Mouse (Mus musculus) thymus, postnatal 0 days (tissue): ENCODE results near the gene Eepd1. TPM values are rescaled to one million over a fixed set of nuclear protein-coding genes. Genes with fewer than 3 reads are reported as not detected.
"Not testable (repeated sequence)": the region's sequence is repeated elsewhere in the genome, so short reads cannot be mapped to it uniquely, and the experiment has no call there.

Experiments used
- DNase-seq: peaks from one replicate; pipeline ENCODE4 v3.0.0-alpha.2; 2015; ENCODE audit warnings: low spot score
- polyA plus RNA-seq: library from polyadenylated mRNA; unstranded; fragments of >200 nt; fragmentation: Nextera tagmentation; extraction: Ambion mirVana; gene quantifications from 2 replicates; pipeline ENCODE4 v1.2.1, GENCODE M21; 2015

Eepd1 gene
- 4.7 and 4.9 TPM in 2 replicates for polyA plus RNA-seq

DNA sequence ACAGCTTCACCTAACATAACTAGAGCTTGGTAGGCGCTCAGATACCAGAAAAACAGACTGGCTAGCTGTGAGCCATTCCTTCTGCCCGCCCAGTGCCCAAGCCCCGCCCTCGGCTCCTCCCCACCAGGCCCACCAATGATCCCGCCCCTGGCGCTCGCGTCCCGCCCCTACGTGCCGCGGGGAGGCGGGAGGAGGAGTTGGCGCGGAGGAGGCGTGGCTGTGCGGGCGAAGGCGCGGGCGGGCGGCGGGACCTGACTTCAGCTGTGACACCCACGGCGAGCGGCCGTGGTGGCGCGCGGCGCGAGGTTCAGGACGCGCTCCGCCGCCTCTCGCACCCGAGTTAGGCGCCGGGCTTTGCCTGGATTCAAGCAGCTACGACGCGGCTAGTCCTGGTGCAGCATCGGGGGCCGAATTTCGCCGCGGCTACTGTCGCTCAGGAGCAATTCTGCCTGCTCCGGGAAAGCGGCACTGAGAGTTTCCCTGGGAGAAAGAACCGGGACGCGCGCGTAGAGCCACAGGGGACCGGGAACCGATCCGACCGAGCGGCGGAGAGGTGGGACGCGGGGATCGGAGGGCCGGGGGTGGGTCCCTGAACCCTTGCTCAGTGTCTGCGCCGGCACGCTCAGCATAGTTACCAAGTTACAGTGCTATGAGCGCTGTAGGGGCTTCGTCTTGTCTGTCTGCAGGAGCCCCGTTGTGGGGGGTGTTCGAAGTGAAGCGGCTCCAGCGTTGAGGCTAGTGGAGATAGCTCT is at the start of gene Eepd1:
Eepd1 (plus strand) TSS at position 204 of the 752 bp plus-strand sequence.
- DNase-seq: peak; percentile 94

DNA sequence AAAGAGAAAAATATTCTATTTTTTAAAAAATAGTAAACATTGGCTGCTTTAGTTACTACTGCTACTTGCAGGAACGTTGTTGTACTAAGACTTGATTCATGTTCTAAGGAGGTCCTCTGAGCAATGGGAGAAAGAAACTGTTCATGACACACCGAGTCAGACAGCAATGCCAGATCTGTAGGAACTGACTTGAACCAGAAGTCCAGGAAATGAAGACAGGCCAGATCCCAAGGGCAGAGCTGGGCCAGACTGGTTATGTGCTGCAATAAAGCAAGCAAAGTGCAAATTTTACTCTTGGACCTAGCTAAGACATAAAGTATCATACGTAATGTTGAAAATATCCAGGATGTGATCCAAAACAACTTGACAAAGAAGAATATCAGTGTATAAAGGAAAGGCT is 42.5 kb upstream of the Eepd1 start:
- DNase-seq: no peak

DNA sequence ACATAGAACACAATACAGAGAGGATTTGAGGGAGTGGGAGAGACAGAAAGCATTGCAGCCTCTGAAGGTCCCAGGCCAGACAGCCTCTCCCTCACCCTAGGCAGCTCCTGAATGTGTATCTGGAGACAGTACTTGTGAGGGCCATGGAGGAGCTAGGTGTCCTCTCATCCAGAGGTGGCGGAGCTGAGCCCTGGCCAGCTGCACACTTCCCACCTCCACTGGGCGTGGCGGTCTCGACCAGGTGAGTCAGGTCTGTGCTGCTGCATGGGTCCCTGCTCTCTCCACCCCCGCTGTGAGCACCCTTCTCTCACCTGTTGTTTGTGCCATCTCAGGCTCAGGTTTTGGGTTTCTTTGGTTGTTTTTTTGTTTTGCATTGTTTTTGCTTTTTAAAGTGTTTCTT is 41.3 kb upstream of the Eepd1 start:
- DNase-seq: not testable (repeated sequence)

DNA sequence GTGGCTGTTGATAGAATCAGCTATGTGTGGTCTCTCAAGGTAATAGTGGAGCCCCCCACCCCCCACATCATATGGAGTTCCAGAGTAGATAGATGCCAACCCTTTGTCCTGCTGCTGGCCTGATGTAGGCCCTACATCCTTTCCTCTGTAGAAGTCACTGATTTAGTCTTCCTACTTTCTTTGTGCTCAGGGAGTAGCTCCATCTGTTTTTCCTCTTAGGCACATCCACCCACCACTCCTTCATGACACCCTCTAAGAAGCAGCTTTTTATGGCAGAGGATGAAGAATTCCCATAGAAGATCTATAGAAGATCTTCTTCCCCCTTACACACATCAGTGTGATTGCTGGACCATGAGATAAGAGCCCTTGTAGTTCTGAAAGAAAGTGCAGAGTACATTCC is 39.3 kb upstream of the Eepd1 start:
- DNase-seq: no peak

DNA sequence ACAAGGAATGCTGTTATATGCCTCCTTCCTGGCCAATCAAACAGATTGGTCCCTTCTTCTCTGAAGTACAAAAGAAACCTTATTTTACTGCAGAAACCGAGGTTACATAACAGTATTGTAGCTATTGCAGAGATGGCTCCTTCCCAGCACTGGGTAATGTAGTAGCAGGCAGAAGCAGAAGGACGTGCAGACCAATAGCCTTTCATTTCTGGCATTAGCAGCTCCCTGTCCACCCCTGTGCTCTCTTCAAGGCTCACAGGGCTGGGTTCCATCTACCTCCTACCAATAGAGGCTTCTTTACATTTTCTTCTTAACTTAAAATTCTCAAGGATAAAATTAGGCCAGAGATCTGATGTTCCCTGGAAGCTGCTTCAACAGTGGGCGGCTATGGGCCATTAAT is 38.3 kb upstream of the Eepd1 start:
- DNase-seq: no peak

DNA sequence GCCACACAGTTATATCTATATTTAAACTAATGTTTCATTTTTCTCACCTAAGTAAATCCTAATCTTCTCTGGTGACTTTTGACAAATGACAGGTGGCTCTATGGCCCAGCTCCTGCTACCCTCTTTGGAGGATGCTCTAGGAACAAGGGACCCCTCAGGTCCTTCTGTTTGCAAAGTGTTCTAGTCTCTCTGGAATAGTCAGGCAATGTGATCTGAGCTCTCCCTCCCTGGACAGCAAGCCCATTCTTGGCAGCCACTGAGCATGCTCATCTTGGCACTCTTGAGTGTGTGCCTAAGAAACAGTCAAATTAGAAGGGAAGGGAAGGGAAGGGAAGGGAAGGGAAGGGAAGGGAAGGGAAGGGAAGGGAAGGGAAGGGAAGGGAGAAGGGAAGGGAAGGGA is 37.8 kb upstream of the Eepd1 start:
- no peak for DNase-seq

DNA sequence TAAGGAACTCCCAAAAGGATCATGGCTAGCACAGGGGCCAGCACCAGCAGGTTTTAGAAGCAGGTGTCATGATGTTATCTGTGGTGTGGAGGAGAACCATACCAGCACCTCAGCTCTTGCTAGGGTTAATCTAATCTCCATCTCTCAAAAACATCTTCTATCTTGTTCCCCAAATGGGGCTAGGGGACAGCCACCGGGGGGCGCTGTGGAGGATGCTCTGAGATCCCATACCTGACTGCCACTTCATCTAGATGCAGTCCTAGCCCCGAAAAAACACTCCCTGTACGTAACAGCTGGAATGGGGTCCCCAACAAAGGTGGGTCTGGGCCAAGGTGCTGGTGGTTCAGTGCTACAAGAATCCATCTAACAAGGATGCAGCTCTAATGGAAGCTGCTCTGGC is 31.0 kb upstream of the Eepd1 start:
- DNase-seq: peak; percentile 10

DNA sequence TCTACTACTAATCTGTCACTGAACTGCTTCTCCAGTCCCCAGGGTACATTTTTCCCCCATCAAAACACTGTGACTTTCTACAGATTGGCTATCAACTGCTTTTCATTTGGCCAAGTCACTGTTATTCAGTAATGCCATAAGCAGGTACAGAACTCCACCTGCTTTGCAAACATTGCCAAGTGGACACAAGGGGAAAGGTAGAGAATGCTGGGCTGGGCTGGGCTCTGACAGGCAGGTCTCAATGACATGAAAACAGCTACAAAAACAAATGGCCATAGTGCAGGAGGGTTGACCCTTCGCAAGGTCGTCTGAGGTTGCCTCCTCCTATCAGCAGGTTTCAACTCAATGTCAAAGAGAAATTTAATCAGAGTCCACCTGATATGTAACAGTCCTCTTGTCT is 26.3 kb upstream of the Eepd1 start:
- no peak for DNase-seq

DNA sequence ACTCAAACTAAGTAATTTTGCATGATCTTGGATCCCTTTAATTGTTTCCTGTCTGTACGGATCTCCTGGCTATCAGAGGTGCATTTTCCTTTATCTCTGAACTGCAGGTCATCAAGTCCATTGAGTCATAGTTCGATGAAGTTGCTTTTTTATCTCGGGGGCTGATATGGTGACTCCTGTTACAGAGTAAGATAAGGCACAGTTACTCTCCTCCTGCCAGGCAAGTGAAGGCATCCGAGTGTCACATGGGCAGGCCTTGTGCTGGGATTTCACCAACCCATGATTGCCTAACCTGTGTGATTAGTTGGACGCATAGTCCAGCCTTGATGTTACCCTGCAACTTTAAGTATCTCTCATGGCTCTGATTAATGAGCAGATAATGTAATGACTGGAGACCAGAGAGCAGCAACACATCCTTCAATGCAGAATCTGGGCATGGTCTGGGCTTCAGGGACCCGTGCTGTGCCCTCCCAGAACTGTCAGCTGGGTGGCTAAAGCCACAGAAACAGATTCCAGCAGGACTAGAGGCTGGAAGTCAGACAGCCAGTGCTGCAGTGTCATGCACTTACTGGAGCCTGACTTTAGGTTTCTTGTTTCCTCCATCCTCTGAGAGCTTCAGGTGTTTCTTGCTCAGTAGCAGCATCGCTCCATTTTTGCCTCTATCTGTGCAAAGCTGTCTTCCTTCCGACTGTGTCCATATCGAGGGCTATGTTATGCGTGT is 20.4 kb upstream of the Eepd1 start:
- DNase-seq: no peak

DNA sequence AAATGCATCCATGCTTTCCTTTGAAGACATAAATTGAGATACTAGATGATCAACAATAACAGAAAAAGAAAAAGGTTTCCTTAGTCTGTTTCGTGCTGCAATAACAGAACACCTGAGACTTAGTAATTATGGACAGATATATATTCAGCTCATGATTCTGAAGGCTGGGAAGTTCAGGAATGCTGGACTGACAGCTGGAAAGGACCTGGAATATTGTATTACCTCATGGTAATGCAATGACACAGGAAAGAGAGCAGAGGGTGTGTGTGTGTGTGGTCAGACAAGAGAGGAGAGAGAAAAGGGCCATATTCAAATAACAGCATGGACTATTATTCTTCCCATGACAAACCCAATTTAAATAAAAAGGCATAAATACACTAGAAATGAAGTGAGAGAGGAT is 17.0 kb upstream of the Eepd1 start:
- DNase-seq: no peak

DNA sequence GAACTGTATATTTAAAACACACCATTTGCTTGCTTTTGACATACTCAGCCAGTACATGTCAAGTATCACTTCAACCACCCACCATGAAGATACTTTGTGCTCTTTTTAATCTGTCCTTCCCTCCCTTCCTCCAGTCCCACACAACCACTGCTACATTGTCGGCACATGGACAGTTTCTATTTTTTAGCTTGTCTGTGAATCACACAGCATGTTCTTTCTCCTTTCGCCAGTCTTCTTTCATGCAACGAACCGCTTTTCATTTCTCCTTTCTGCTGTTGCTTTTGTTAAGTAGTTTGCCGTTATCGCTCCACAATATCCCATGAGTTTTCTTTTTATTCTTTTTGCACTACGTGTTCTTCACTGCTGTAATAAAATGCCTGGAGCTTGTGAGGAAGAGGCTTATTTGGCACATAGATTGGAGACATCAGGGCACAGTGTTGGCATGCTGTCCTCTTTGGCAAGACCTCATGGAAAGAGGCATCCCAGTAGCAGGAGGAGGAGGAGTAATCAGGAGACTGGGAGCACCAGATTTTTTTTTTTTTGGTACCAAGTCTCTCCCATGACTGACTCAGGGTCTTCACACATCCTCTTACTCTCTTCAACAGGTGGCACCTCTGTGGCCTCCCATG is 1.8 kb upstream of the Eepd1 start:
- no peak for DNase-seq

DNA sequence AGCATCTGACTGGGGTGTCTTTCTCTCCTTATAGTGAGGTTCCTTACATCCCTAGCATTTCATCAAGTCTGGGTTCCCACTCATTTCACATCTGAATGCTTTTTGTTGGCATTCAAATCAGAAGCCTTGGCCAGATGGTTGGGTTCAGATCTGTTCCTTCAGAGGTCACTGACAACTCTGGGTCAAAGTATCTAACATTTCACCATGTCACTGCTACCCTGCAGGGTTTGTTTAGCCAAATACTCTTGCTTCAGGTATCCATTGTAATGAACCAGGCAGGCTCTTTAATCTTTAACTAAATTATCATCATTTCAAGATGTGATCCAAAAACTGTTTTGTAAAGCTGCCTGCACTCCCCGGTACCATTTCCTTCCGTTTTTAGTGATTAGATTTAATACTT is 671 bp upstream of the Eepd1 start:
- DNase-seq: no peak

DNA sequence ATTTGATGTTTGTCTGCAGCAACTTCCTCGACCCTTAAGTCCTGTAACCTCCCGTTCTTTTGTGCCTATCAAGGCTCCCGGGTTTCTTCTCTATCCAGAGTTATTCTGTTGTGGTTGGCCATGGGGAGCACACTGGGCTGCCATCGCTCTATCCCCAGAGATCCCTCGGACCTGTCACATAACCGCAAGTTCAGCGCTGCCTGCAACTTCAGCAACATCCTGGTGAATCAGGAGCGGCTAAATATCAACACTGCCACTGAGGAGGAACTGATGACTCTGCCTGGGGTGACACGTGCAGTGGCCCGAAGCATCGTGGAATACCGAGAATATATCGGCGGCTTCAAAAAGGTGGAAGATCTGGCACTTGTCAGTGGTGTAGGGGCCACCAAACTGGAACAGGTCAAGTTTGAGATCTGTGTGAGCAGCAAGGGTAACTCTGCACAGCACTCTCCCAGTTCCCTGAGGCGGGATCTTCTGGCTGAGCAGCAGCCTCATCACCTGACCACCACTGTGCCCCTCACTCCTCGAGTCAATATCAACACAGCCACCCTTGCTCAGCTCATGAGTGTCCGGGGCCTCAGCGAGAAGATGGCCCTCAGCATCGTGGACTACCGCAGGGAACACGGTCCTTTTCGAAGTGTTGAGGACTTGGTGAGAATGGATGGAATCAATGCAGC is 1.1 kb downstream of the Eepd1 start:
- DNase-seq: no peak

DNA sequence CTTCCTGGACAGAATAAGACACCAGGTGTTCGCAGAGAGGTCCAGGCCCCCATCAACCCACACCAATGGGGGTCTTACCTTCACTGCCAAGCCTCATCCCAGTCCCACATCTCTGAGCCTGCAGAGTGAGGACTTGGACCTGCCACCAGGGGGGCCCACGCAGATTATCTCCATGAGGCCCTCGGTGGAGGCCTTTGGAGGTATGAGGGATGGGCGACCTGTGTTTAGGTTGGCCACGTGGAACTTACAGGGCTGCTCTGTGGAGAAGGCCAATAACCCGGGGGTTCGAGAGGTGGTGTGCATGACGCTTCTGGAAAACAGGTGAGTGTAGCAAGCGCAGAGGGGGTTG is 1.6 kb downstream of the Eepd1 start:
- peak; percentile 21 for DNase-seq

DNA sequence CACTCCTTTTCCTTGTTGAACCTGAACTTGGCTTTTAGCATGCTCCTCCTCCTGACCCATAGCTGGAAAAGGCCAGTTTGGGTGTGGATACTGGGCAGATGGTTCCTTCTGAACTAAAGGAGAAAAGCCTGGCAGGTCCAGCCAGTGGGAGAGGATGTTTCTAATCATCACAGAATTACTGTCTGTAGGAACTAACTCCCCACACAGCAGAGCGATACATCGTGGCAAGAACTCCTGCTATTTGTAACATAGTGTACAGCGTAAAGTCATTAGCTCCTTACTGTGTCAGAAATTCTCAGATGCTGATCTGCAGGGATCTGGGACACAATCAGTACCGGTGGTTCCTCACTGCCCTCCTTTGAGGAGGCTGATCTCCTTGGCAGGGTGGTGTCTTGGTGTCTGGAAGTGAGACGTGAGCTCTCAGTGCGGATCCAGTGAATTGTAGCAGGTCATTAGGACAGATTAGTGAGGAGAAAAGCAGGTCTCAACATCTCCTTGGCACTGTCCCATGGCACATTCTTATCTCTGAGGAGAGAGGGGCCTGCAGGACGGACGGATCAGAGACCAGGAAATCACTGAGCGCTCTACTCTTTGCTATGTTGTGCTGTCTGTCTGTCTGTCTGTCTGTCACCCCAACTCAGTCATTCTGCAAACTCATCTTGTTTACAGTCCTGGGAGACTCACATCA is 2.7 kb downstream of the Eepd1 start:
- no peak for DNase-seq

DNA sequence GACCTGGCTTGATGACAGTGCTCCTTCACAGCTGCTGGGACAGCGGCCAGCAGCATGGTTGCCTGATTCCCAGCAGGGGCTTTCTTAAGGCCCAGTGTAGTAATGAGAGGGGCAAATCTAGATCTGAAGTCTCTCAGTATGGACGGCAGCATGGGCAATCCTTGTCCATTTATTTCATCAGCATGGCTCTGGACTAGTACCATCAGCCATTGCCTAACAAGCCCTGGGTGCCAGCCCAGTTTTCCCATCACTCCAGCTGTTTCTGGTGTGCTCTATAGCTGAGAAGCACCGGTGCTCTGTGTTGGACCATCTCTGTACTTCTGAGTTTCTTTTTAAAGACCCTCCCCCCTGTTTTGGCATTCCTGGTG is 3.3 kb downstream of the Eepd1 start:
- no peak for DNase-seq

DNA sequence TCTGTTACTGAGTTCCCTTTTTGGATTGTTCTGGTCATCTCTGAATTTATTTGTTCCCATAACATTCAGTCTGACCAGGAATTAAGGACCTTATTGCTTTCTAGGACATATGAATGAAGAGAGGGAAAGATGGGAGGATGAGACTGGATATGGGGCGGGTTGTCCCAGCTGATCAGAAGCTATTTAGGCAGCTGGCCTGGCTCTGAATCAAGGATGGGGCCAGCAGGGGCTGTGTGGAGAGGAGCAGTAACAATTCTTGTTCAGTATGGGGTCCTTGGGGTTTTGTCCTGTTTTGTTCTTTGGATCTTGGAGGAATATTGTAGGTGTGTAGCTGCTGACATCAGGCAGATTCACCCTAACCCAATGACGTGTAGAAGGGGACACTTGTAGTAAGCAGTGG is 3.7 kb downstream of the Eepd1 start:
- DNase-seq: no peak

DNA sequence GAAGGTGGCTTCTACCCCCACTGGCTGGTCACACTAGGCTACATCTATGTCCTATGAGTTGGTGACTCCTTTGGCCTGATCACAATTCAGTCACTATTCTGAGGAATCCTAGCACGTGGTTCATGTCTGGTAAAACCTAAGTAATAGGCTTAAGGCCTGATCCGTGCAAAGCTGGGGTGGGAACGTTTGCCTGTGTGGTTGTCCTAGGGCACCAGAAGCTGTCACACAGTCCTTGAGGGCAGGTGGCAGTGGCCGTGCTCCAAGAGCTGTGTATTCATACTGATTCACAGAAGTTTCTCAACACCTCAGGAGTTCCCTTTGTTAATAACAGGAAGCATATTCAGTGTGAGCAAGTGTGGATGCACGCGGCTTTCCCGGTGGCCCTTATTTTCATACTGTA is 4.1 kb downstream of the Eepd1 start:
- DNase-seq: no peak

DNA sequence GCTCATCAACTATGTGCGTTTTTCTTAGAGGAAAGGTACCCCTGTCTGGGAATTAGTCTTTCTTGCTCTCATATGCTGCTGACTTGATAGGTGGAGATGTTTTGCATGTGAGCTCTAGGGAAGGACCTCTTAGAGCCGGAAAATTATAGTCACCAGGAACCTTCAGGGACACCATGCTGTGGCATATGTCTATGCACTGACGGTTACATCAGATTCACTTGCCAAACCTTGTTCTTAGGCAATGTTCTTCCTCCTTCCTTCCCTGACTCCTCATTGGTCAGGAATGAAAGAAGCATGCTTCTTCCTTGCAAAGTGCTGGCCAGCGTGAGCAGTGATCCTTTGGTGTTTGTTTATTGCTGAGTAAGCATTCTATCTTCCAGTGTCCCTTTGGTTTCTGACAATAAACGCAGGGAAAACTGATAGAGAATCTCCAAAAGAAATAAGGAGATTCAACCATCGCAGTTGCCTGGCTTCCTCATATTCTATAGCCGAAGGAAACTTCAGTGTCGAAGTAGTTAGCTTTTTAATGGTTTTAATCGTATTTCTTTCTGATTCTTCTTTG is 5.0 kb downstream of the Eepd1 start:
- DNase-seq: no peak

DNA sequence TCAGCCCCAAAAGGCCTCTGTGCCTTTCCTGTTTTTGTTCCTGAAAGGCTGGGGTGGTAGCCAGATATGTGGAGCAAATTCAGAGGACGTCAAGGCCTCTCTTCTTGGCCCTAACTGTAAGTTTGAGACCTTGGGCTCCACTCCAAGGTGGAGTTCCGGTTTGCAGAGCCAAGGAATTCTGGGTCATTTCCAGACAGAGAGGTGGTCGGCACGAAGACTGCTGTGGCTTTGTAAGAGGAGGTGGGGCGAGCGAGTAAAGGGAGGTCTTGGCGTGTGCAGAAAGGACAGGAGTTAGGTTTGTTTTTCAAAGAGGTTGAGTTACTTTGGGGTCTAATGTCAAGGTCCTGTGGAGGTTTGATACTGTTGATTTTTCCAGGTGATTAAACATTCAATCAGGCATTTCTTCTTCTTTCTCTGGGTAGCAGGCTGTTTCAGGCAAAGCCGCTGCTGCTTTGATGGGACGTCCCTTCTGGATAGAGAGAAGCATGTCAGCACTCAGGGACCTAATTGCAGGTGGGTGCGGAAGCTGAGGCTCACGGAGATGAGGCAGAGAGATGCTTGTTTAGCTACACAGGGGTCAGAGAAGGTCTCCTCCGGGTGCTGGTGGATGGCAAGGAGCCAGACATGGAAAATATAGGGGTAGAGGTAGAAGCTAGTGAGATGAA is 6.2 kb downstream of the Eepd1 start:
- DNase-seq: no peak

DNA sequence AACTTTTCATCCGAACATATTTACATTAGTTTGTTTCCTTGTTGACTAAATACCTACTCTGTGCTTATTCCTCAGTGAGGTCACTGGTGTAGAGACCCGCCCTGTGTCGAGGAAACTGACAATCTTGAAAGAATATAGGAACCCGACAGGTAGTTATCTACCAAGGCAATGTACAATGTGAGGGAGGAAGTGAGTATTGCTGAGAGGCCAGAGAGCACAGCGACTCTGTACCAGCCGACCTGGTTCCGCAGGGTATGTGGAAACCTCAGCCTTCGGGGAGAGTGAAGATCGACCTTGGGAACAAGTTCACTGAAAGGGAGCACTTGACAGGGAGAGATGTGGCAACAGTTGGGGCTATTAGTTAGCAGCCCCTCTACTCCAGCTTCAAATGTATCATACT is 7.2 kb downstream of the Eepd1 start:
- no peak for DNase-seq
